Mouse (Mus musculus) neural tube, embryonic 10.5 days (tissue): ENCODE results near the gene Asic1.
"Not testable (repeated sequence)": the region's sequence is repeated elsewhere in the genome, so short reads cannot be mapped to it uniquely, and the experiment has no call there.

Experiments
- DNase-seq: peaks from one replicate; pipeline ENCODE4 v3.0.0-alpha.2; 2017; ENCODE audit warnings: low spot score; ENCODE audit errors: extremely low spot score

Asic1 gene

DNA sequence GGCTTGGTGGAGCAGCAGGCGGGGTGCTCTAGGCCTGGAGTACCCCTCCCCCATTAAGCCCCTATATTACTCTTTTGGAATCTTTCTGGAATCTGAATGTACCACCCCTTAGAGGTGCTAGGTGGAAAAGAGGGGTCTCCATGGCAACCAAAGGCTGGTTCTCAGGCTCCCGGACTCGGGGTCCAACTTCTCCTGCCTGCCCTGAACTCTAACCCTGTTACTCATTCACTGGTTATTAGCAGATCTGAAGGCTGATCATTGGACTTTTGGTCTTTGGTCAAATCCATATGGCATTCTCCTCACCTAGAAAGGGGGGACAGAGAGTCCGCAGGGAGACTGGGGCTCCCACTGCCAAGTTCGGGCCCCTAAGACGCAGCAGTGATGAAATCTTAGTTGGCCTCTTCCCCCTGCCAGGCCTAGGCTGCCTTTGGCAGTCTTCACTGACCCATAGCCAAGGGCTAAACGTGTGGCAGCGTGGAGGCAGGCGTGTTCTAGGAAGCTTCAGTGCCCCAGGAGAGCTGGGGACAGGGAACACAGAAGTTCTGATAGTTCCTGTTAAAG lies 48.4 kb downstream of the Asic1 start:
- DNase-seq, result no peak

DNA sequence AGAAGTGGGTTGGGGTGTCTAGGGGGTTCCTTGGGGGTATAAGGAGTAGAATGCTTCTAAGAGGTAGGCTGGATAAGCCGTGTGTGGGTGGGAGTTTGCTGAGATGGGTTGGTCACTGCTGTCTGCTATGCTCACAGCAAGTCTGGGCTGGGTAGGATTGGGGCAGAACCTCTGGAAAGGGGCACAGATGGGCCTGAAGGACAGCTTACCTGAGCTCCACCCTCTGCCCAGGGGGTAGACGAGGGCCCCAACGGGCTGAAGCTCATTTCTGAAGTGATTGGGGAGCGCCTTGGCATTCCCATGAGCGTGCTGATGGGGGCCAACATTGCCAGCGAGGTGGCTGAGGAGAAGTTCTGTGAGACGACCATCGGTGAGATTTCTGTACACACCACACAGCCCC lies 49.7 kb downstream of the Asic1 start:
- DNase-seq, result no peak

DNA sequence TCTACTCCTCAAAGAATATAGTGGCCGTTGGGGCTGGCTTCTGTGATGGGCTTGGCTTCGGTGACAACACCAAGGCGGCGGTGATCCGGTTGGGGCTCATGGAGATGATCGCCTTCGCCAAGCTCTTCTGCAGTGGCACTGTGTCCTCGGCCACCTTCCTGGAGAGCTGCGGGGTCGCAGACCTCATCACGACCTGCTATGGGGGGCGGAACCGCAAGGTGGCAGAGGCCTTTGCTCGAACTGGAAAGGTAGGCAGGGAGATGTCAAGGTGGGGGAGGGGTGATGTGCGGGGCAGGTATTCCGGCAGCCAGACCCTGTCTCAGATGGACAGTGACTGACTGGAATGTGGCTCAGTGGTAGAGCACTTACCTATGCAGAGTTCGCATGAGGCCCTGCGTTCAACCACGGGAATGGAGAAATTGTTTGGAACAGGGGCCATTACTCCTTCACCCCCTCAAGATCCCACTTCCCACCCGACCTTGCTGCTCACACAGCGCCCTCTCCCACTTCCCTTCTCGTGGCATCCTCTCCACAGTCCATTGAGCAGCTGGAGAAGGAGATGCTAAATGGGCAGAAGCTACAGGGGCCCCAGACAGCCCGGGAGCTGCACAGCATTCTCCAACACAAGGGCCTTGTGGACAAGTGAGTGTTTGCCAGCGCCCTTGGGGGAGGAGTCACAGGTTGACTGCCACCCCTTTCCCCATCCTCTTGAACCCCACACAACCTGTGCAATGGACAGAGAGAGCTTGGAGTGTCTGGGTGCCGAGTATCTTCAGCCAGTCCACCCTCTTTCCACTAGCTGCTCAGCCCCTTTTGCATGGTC lies 52.0 kb downstream of the Asic1 start:
- no peak for DNase-seq

DNA sequence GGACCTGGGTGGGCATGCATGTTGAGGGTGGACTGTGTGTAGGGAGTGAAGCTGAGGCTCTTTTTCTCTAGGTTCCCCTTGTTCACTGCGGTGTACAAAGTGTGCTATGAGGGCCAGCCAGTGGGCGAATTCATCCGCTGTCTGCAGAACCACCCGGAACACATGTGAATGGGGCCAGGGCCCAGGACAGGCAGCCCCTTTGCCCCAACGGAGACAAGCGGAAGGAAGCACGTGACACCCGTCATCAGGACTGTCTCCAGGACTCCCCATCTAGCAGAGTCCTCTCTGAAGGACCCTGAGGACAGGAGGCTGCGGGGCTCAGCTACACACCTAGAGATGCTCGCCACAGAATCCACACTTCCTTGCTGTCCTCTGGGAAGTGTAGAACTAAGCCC lies 52.9 kb downstream of the Asic1 start:
- DNase-seq, result no peak

DNA sequence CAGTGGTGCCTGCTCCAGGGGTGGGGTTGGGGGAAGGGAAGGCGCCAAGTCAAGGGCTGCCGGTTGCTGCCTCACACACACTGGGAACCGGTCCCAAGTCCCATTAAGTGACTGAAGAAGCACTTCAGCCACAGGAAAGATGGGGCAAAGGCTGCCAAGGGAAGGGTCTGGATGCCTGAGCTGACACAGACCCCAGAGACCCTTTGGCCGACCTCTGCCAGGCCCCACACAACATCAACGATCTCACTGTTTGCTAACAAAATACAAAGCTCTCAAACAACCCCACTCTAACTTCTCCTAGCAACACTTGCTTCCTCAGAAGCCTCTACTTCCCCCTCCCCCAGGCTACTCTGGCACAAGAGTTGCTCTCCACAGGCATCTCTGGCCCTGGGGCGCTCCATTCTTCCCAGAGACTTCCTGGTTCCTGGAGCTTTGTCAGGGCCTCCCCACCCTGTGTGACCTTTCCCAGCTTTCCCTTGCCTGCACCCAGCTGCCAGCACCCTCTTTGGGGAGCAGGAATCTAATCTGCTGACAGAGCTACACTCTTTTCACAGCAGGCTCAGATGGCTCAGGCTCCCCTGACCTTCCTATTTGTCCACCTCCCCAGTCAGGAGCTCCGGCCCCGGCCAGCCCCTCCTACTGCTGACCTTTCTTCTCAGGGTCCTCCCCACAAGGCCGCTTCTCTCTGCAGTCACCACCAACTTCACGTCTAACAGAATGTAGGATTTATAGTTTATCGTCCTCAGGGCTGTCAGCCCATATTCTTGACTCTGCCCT lies 53.5 kb downstream of the Asic1 start:
- peak; percentile 54 for DNase-seq

DNA sequence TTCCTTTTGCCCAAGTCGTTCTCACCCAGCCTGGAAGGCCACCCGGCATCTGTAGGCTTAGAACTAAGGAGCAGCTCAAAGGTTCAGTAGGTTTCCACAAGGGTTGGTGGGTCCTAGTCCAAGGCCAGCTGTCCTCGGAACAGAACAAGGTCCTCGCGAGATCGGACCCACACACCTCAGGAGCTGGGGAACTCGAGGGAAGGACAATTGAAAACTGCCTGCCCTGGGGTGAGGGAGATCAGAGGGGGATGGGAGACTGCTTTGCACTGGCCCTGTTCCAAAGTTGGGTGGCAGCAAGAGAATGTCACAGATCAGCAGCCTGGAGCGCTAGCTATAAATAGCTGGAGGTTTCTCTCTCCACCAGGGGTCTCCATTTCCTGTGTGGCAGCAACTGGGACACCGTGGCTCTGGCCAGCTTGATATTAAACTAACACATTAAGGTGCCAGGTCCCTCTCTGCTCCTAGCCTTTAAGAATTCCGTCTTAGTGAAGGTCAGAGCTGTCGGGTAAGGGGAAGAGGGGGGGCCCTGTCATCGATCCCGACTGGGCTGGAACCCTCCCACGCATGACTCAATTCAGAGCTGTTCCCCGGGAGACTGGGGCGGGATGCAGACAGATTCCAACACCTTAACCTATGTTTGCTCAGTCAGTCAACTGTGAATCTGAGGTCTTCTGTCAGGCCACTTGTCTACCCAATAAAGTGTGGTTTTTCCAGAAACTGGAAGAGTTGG lies 54.3 kb downstream of the Asic1 start:
- DNase-seq, result peak; percentile 64

DNA sequence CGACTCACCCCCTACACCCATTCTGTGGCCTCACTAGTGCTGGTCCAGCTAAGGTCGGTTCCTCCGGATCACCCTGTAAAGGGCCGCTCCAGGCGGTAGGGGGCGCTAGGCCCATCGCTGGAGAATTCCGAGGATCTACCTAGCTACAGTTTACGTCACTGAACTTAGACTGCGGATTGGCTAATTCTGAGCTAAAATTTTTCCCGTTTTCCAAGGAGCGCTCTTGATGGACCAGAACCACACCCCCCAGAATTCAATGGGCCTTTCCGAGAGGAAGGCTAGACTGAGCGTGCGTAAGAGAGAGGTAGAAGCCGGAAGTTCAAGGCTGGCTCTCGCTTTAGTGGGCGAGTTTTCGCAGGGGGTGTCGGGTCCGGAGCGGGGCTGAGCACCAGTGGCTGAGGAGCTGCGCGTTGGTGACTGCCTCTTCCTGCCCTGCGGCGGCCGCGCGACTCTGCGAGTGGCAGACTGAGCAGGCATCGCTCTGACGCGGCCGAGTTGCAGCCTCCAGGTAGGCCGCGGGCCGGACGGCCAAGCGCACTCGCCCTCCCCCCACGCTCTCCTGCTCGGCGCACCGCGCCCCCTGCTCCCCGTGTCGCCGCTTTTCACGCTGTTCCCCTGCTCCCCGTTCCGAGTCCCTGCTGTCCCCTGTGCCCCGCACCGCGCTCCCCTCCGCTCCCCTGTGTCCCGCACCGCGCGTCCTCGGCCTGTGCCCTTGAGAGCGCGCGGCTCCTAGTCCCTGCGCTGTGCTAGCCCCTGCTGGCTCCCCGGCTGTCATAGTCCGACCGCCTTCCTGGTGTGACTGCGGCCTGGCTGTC lies 55.4 kb downstream of the Asic1 start, which contains the start of gene Cox14:
TSS of gene Cox14 (plus strand) at position 278 of the 815 bp plus-strand sequence.
- DNase-seq, result peak; percentile 96

DNA sequence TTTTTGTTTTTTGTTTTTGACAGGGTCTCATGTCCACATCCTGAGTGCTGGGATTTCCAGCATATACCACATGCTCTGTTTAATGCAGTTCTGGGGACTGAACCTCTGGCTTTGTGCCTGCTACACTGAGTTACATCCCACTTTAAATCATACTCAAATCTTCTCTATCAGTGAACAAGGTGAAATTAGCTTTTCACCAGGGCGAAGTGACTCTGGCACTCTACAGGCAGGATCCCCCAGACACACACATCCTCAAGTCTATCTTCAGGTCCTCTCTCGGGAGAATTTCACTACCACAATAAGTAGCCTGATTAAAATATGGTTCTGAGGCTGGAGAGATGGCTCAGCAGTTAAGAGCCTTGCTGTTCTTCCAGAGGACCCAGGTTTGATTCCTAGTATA lies 56.4 kb downstream of the Asic1 start:
- DNase-seq, result no peak

DNA sequence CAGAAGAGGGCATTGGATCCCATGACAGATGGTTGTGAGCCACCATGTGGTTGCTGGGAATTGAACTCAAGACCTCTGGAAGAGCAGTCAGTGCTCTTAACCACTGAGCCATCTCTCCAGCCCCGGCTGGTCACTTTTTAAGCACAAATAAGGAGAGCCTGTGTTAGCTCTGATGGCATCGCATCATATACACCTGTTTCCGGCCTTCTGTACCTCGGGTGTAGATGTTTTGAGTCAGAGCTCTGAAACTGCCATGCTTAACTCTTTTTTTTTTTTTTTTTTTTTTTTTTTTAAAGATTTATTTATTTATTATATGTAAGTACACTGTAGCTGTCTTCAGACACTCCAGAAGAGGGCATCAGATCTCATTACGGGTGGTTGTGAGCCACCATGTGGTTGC lies 56.9 kb downstream of the Asic1 start:
- not testable (repeated sequence) for DNase-seq

DNA sequence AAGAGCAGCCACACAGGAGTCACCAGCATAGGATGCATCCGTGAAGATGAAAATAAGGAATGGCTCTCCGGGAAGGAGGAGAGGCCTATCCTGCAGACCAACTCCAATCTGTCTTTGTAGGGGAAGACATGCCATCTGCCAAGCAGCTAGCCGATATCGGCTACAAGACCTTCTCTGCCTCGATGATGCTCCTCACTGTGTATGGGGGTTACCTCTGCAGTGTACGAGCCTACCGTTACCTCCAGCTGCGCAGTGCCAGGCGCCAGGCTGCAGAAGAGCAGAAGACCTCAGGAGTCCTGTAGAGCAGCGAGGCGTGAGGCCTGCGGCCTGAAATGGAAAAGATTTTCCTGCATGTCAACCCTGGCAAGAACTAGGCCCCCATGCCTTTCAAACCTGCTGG lies 57.4 kb downstream of the Asic1 start:
- no peak for DNase-seq

DNA sequence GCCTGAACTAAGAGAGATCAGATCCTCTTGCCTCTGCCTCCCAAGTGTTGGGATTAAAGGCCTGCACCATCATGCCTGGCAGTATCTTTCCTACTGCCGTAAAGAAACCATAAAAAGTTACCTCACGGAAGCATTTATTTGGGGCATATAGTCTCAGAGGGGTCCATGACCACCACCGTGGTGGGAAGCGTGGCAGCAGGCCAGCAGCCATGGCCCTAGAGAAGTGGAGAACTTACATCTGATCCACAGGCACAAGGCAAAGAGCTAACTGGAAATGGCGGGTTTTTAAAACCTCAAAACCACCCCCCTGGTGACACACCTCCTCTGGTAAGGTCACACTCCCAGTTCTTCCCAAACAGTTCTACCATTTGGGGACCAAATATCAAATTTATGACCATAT lies 58.0 kb downstream of the Asic1 start:
- no peak for DNase-seq

DNA sequence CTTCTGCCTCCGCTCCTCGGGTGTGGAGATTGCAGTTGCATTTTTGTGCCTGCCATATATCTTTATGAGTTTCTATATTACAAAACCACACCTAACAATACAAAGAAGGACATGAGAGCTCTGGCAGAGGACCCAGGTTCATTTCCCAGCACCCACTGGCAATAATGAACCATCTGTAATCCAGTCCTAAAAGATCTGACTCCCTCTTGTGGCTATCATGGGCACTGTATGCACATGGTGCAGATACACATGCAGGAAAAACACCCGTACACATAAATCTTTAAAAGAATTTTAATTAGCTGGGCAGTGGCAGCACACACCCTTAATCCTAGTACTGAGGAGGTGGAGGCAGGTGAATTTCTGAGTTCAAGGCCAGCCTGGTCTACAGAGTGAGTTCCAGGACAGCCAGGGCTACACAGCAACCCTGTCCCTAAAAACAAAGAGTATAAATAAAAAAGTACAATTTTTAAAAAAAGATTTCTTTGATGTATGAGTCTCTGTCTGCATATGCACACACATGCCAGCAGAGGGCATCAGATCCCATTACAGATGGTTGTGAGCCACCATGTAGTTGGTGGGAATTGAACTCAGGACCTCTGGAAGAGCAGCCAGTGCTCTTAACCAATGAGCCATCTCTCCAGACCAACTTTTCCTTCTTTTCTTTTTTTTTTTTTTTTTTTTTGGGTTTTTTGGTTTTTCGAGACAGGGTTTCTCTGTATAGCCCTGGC lies 59.1 kb downstream of the Asic1 start:
- DNase-seq, result no peak

DNA sequence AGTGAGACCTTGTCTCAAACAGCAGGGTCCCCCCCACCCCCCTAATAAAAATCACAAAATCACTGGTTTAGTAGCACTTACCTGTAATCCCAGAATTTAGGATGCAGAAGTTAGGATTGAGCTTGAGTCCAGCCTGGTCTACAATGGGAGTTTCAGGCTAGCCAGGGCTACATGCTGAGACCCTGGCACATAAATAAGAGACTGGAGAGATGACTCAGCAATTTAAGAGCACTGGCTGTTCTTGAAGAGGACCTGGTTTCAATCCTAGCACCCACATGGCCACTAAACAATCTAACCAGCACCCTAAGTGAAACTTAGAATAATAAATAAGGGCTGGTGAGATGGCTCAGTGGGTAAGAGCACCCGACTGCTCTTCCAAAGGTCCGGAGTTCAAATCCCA lies 61.0 kb downstream of the Asic1 start:
- DNase-seq, result no peak

DNA sequence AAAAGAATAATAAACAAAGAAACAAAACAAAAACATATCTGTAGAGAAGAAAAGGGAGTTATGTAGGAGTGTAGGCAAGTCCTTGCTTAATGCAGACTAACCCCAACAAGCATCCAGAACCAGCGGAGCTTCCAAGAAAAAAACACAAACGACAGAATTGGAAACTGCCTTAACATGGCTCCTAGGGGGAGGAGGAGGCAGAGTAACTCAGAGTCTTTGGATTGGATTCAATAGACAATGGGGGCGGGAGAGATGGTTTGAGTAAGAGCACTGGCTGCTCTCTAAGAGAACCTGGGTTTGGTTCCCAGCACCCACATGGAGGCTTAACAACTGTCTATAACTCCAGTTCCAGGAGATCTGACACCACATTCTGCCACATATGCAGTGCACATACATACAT lies 61.5 kb downstream of the Asic1 start:
- no peak for DNase-seq

DNA sequence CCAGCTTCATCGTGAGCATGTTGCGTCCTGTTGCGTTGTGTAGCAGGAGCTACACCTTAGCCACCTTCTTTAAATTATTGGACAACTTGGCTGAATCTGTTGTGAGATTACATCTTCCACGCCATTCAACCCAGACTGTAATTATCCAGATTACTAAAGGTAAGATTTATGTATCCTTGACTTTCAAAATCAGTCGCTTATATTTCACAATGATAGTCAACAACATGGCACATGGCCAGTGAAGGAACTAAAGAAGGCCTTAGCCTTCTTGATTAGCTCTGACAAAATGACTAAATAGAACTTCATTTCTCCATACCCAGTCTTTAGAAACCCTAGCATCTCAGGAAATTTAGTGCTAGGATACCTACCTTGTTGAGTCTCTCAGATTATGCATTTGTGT lies 63.0 kb downstream of the Asic1 start:
- DNase-seq, result no peak

DNA sequence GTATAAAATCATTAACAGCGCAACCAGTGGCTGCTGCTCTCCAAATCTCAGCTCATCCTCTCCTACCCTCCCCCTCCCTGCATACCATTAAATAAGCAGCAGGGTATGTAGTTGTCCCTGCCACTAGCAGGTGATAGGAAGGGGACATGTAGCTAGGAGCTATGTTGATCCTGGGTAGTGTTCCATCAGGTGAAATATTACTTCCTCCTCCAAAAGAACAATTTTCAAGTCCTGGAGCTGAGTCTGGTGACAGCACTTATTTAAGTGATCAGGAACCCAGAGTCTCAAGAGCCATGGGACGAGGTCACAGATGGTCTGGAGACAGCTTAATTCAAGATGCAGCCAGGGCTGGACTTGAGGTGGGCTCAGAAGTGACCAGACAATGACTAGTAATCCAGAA lies 65.5 kb downstream of the Asic1 start:
- DNase-seq, result no peak

DNA sequence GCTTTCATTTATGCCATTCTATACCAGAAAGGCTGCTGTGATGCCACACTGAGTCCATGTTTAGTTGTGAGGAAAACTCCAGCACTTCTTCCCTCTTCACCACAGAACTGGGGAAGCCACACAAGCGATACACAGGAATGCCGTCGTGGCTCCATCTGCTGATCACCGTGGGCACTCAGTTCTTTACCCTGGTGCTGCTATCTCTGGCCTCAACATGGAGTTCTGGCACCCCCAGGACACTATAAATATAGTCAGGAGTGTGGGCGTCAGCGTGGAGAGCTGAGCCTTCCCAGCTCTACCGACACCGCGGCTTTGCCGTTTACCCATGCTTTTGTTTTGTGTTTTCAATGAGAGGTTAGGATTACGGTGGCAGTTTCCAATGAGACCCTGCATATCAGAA lies 66.5 kb downstream of the Asic1 start:
- DNase-seq, result no peak

DNA sequence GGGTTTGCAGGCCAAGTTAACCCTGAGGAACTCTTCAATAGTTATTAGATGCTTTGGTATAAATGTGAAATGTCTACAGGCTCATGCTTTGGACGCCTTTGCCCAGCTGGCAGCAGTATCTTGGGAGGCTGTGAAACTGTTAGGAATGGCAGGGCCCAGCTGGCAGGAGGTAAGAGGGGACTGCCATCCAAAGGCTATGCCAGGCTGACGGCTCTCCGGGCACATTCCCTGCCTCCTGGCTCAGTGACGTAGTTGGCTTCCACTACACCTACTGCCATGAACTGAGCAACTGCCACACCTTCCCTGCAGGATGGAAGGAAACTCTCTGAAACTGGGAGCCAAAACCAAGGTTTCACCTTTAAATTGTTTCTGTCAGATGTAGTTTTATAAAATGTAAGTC lies 70.1 kb downstream of the Asic1 start:
- no peak for DNase-seq
